Mouse (Mus musculus): ENCODE measurements around the gene Med16. TPM values are rescaled to one million over a fixed set of nuclear protein-coding genes. Genes with fewer than 3 reads are reported as not detected.

The Med16 gene
- polyA plus RNA-seq, 1 experiment, result 103 TPM

DNA sequence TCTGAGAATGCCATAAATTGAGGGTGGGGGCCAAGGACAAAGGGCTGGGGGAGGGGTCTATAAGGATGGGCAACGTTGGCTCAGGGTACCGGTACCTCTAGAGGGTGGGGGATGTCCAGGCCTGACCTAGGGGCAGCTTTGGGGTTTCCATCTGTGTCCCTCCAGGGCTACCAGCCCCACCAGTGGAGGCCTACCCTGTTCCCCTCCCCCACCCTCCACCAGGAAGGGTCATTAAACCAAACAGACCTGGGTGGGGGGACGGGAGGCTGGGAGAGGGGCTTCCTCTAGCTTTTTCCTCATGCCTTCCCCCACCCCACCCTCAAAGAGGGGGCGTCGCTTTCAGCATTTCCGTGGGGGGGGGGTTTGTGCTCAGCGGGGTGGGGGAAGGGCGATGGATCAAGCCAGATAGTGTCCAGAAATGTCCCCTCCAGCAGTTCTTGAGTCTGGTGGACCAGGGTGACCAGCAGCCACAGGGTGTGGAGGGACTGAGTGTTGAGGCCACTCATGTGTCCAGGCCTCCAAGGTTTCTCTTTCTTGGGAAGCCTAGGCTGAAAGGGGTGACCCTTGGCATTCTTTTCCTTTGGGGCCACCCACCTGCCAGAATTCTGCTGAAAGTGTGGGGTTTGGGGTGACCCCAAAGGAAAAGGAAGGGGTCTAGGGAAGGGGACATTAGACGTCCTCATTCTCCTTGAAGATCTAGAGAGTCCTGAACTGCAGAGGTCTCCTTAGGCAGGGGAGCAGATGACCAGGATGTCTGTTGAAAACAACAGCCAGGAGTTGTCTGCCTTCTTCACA lies 20.4 kb upstream of the Med16 start:
- TF ChIP-seq CTCF (IDR thresholded peaks at IDR 0.05; ENCODE audit: borderline replicate concordance, control insufficient read depth, extremely low read depth, insufficient read depth, low read length, poor library complexity) (no peak), POLR2A (IDR thresholded peaks at IDR 0.05; ENCODE audit: control insufficient read depth, extremely low read depth, insufficient read depth, low read length, poor library complexity) (no peak)
- H3K27ac ChIP-seq (ENCODE audit: control insufficient read depth, insufficient read depth, low read length), result no peak overlapping the region
- no peaks in the 10 kb centered on the region for H3K36me3 ChIP-seq (ENCODE audit: control insufficient read depth, insufficient read depth, low read length)
- peaks cover 15% of the 10 kb centered on the region for H3K4me1 ChIP-seq (replicated peaks; ENCODE audit: control insufficient read depth, insufficient read depth, low read length)
- WGBS, result 73% methylated on average over 9 of the region's 9 CpGs
- H3K4me3 ChIP-seq (ENCODE audit: control insufficient read depth, insufficient read depth, low read length), result no peak overlapping the region
- no peak for DNase-seq
- H3K27me3 ChIP-seq (ENCODE audit: control insufficient read depth, insufficient read depth, low read length), result no peaks in the 10 kb centered on the region

DNA sequence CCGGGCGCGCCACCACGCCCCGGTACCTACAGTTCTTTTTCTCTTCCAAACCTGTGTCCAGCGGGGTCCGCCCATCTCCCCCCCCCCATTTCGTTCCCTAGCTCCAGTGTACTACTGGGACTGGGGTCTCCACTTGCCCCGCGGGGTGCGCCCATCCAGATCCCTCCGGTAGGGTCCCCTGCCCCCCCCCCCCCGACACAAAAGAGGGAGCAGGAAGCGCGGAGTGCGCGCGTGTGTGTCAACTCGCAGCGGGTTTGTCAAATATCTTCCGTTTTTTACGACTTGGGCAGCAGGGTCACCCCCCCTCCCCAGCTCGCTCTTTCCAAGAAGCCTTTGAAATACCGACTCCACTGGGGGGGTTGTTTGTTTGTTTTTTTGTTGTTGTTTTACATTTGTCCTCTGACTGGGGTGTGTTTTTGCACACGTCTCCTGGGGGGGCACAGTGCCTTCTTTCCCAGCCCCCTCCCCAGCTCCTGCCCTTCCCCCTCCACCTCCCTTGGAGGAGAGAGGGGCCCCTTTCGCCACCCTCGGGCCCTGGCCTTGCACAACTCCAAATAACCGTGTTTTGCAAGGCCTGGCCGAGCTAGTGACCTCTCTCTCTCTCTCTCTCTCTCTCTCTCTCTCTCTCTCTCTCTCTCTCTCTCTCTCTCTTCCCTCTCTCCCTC lies 19.4 kb upstream of the Med16 start:
- peaks cover 19% of the 10 kb centered on the region for H3K4me1 ChIP-seq (replicated peaks; ENCODE audit: control insufficient read depth, insufficient read depth, low read length)
- DNase-seq, result peak; percentile 29
- H3K27ac ChIP-seq (ENCODE audit: control insufficient read depth, insufficient read depth, low read length), result peak overlapping the region; percentile 65

DNA sequence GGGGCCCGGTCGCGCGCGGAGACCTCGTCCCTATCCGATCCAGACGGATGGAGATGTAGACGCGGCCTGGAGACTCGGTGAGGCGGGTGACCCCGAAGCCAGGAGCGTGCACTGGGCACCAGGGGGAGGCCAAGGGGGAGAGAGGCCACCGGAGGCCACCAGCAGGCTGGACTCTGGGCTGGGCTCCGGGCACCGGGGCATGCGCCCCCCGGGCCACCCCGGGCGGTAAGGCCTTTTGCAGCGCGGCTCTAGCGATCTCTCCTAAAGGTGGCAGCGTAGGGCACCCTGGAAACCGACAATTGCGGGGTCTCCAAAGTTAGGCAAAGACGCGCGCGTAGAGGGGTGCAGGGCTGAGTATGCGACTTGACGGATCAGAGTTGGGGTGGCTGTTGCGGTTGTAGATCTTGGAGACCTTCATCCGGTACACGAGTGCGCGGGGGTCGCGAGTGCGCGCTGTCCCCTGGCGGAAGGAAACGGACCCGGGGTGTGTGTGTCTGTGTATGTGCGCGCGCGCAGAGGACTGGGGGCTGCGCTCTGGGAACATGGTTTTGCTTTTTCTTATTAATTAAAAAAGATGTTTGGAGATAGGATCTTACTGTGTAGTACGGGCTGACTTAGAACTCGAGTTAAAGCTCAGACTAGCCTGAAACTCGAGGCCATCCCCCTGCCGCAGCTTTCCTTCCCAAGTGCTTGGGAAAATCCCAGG lies 18.8 kb upstream of the Med16 start:
- peak; percentile 82 for DNase-seq
- WGBS, result under 1% methylated on average over 53 of the region's 54 CpGs
- H3K4me3 ChIP-seq (ENCODE audit: control insufficient read depth, insufficient read depth, low read length), result peak overlapping the region; percentile 71
- H3K27ac ChIP-seq (ENCODE audit: control insufficient read depth, insufficient read depth, low read length), result peak overlapping the region; percentile 65
- TF ChIP-seq CTCF (IDR thresholded peaks at IDR 0.05; ENCODE audit: borderline replicate concordance, control insufficient read depth, extremely low read depth, insufficient read depth, low read length, poor library complexity) (0 out of 2 replicates have a peak, but pooled peaks have one; percentile 14), POLR2A (IDR thresholded peaks at IDR 0.05; ENCODE audit: control insufficient read depth, extremely low read depth, insufficient read depth, low read length, poor library complexity) (peak; percentile 60)
- H3K36me3 ChIP-seq (ENCODE audit: control insufficient read depth, insufficient read depth, low read length), result no peaks in the 10 kb centered on the region
- H3K4me1 ChIP-seq (replicated peaks; ENCODE audit: control insufficient read depth, insufficient read depth, low read length), result peaks cover 19% of the 10 kb centered on the region
- H3K27me3 ChIP-seq (ENCODE audit: control insufficient read depth, insufficient read depth, low read length), result no peaks in the 10 kb centered on the region

More for the DNA sequence above, 19.4 kb upstream of the Med16 start:
- TF ChIP-seq CTCF (IDR thresholded peaks at IDR 0.05; ENCODE audit: borderline replicate concordance, control insufficient read depth, extremely low read depth, insufficient read depth, low read length, poor library complexity) (no peak), POLR2A (IDR thresholded peaks at IDR 0.05; ENCODE audit: control insufficient read depth, extremely low read depth, insufficient read depth, low read length, poor library complexity) (0 out of 2 replicates have a peak, but pooled peaks have one; percentile 11)
- H3K27me3 ChIP-seq (ENCODE audit: control insufficient read depth, insufficient read depth, low read length), result no peaks in the 10 kb centered on the region
- WGBS, result 3% methylated on average over 29 of the region's 29 CpGs
- no peaks in the 10 kb centered on the region for H3K36me3 ChIP-seq (ENCODE audit: control insufficient read depth, insufficient read depth, low read length)
- peak overlapping the region; percentile 71 for H3K4me3 ChIP-seq (ENCODE audit: control insufficient read depth, insufficient read depth, low read length)

DNA sequence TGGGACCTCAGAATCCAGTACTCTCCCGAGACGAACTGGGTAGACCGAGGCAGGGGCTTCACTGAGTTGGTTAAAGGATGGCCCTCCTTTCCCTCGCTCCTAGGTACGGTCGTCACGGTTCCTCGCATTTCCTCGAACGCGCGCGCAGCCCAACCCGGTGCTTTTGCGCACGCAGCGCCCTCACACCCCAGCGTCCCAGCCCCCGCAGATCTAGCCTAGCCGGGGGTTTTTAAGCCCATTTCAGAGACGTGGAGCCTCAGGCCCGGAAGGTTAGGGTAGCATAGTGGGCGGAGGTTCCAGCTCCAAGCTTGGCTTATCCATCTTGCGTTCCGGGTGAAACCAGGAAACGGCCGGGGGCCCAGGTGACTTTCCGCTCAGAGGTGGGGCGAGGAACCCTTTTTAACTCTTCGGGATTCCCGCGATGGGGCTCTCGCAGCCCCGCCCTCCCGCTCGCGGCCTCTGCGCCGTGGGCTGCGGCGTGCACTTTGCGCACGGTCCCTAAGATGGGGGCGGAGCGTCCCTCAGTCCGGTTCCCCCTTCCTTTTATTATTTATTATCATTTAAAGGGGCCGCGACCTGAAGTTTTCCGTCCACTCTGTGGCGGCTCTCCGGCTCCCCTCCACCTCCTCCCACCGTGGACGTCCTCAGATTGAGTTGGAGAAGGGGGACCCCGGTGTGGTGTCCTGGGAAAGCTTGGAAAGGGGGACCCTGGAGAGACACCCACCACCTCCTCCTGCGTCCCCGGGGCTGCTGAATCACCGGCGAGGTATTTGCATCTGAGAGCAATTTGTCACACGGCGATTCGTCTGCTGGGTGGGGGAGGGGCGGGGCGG lies 18.0 kb upstream of the Med16 start, which contains the start of gene Arid3a:
TSS of gene Arid3a (plus strand) at position 553 of the 833 bp plus-strand sequence.
- WGBS, result under 1% methylated on average over 63 of the region's 63 CpGs
- peak within 1 kb of the TSS; percentile 71 for H3K4me3 ChIP-seq (ENCODE audit: control insufficient read depth, insufficient read depth, low read length)
- H3K4me1 ChIP-seq (replicated peaks; ENCODE audit: control insufficient read depth, insufficient read depth, low read length), result peaks cover 19% of the 10 kb centered on the region
- peak; percentile 92 for DNase-seq
- H3K27me3 ChIP-seq (ENCODE audit: control insufficient read depth, insufficient read depth, low read length), result no peaks in the 10 kb centered on the region; the same call in 1 of the 2 replicates
- TF ChIP-seq POLR2A (IDR thresholded peaks at IDR 0.05; ENCODE audit: control insufficient read depth, extremely low read depth, insufficient read depth, low read length, poor library complexity), result no peak
- no peak for TF ChIP-seq CTCF (IDR thresholded peaks at IDR 0.05; ENCODE audit: borderline replicate concordance, control insufficient read depth, extremely low read depth, insufficient read depth, low read length, poor library complexity)
- H3K27ac ChIP-seq (ENCODE audit: control insufficient read depth, insufficient read depth, low read length), result peak within 1 kb of the TSS; percentile 69
- H3K36me3 ChIP-seq (ENCODE audit: control insufficient read depth, insufficient read depth, low read length), result no peaks in the 10 kb centered on the region

DNA sequence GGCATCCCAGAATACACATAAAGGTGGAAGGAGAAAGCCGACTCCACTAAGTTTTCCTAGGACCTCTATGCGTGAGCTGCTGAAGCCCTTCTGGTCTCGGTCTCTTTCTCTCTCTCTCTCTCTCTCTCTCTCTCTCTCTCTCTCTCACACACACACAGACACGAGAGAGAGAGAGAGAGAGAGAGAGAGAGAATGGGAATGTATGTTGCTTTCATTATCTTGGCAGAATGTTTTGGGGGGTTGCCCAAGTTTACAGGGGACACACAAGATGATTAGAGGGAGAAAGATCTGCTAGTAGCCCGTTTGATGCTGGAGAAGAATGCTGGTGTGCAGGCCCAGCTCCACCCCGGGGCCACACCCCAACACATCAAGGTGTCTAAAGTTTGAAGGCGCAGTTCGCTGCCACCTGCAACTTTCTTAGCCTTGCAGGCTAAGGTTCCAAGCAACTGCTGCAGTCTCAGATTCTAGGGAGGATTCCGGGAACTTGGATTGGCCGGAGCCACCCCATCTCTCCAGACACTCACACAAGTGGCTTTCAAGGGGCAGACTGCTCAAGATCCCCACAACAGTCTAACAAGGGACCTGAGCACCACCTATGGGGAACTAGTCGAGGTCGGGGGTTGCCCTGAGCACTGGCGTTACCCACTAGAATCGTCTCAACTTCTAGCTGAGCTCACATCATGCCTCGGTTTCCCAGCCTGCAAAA lies 17.2 kb upstream of the Med16 start:
- no peak for TF ChIP-seq CTCF (IDR thresholded peaks at IDR 0.05; ENCODE audit: borderline replicate concordance, control insufficient read depth, extremely low read depth, insufficient read depth, low read length, poor library complexity)
- H3K4me1 ChIP-seq (replicated peaks; ENCODE audit: control insufficient read depth, insufficient read depth, low read length), result peaks cover 21% of the 10 kb centered on the region
- DNase-seq, result peak; percentile 40
- peak overlapping the region; percentile 71 for H3K4me3 ChIP-seq (ENCODE audit: control insufficient read depth, insufficient read depth, low read length)
- no peaks in the 10 kb centered on the region for H3K36me3 ChIP-seq (ENCODE audit: control insufficient read depth, insufficient read depth, low read length)
- WGBS, result 4% methylated on average over 15 of the region's 15 CpGs
- H3K27me3 ChIP-seq (ENCODE audit: control insufficient read depth, insufficient read depth, low read length), result no peaks in the 10 kb centered on the region; the same call in 1 of the 2 replicates
- peak overlapping the region; percentile 69 for H3K27ac ChIP-seq (ENCODE audit: control insufficient read depth, insufficient read depth, low read length)

Measured in thymus, adult 2 months (tissue).